8 mouse cellular contexts compared by ENCODE assay signal in genomic region chrX:36329849-36330411, GRCm38 (mm10). TPM values are rescaled to one million over a fixed set of nuclear protein-coding genes. Genes with fewer than 3 reads are reported as not detected.
DNase-seq lines count a peak whose midpoint lies in the region; ATAC-seq lines count a peak whose summit lies in the region.

No protein-coding gene starts in this region.

- H3K27ac ChIP-seq in forebrain, embryonic 13.5 days, result no peak overlapping the region

- peaks cover 4% of the 10 kb centered on the region; the same call in 1 of the 2 replicates for H3K4me1 ChIP-seq in forebrain, embryonic 13.5 days

- peak overlapping the region; percentile 46 for H3K9ac ChIP-seq in forebrain, embryonic 13.5 days

- peak overlapping the region; percentile 49 for H3K4me3 ChIP-seq in forebrain, embryonic 13.5 days

- H3K36me3 ChIP-seq in forebrain, embryonic 13.5 days (ENCODE audit: poor library complexity, severe bottlenecking), result no peaks in the 10 kb centered on the region

- no peaks in the 10 kb centered on the region for H3K9me3 ChIP-seq in forebrain, embryonic 13.5 days (replicated peaks)

- WGBS in forebrain, embryonic 13.5 days, result 22% methylated on average over 29 of the region's 44 CpGs

- peak; percentile 54 for DNase-seq in brain, adult 2 months (ENCODE audit: low read depth, low spot score)
- peak; percentile 40 for DNase-seq in heart, postnatal 4 days
- peak; percentile 33 for DNase-seq in layer of hippocampus, adult 9-11 months
- DNase-seq in lung, postnatal 14 days, result peak; percentile 75
- peak; percentile 48 for DNase-seq in ovary, postnatal 36 days (ENCODE audit: low spot score)

- ATAC-seq in CD4-positive, CD25-positive, alpha-beta regulatory T cell, adult 4 months, result peak; percentile 26
- peak; percentile 54 for ATAC-seq in forebrain, embryonic 13.5 days
- no peak for ATAC-seq in erythroblast, adult 5-6 weeks (replicated peaks; ENCODE audit: low FRiP score, poor library complexity, severe bottlenecking)

- no peaks in the 10 kb centered on the region for H3K27me3 ChIP-seq in forebrain, embryonic 13.5 days

- H3K4me2 ChIP-seq in forebrain, embryonic 13.5 days, result peak overlapping the region; percentile 74

RNA-seq across cellular contexts. Expression of gene Lonrf3, which starts 1.8 kb away (rescaled TPM):
- polyA plus RNA-seq in CD4-positive, CD25-positive, alpha-beta regulatory T cell, adult 4 months (2017; shearing (Covaris generic)), result not detected
- polyA plus RNA-seq in forebrain, embryonic 13.5 days (2015; fragmentation: Nextera tagmentation; extraction: Ambion mirVana), result 1.2 and 1.4 TPM in 2 replicates
- total RNA-seq in heart, postnatal 4 days (2021), result 1 to 10 TPM; 2.5 to 3.0 TPM
- 1.5 and 3.3 TPM in 2 replicates for total RNA-seq in erythroblast, adult 5-6 weeks (2015; ENCODE audit: low replicate concordance)
- total RNA-seq in erythroblast, adult 5-6 weeks (2017; ENCODE audit: low replicate concordance), result 4.9 and 8.2 TPM in 2 replicates
